Mouse (Mus musculus) left cerebral cortex, postnatal 25 days (tissue): ENCODE measurements around the gene Capn5. TPM values are rescaled to one million over a fixed set of nuclear protein-coding genes. Genes with fewer than 3 reads are reported as not detected.

ENCODE experiments used
- DNase-seq, 2 experiments: peaks; one replicate each; pipeline ENCODE4 v3.0.0; 2022; ENCODE audit warnings: low spot score in 2 of 2, mixed read lengths in 1 of 2
- intact Hi-C: fragments of 180-260 bp; cut with DNase I; formaldehyde crosslinking; loops from one replicate; pipeline ENCODE4 v1.15.1; 2025
- total RNA-seq, 2 experiments: library from RNA; stranded (reverse); gene quantifications; 2 replicates each; pipeline ENCODE4 v1.2.3; 2021

Capn5 gene
- total RNA-seq, 2 experiments from 2014 or later = 33.4 to 37.9 TPM

DNA sequence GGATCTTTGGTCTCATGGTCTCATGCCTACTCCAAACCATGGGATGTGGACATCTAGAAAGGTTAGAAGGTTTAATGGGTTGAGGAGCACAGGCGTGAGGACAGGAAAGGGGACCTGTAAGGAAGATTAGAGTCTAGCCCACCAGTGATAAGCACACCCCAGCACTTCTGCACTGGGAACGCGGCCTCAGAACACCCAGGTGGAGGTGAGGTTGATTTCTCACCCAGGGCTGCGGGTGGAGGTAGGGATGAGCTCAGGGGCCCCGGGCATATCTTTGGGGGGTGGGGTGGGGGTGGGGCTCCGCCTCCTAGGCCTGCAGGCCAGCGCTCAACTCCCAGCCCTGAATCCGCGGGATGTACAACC is 527 bp downstream of the Capn5 start:
- intact Hi-C loops = no loop called here
- no peak for DNase-seq

DNA sequence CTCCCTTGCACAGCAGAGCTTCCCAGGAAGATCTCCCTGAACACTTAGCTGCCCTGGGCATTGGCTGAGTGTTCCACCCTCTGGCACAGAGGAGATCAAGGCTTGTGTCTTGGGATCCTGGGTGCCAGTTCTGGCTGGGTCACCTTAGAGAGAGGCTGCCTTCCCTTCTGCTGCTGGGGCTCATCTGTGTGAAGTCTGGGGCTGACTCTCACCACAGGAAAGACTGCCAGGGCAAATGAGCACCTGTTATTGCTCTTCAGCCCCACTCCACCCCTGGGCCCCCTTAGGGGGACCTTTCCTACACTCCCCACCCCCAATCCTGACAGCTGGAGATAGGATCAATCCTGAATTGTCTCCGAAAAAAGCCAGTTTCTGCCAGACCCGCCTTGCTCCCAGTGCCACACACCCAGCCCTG is 996 bp downstream of the Capn5 start:
- intact Hi-C loops = no loop called here
- DNase-seq = no peak

DNA sequence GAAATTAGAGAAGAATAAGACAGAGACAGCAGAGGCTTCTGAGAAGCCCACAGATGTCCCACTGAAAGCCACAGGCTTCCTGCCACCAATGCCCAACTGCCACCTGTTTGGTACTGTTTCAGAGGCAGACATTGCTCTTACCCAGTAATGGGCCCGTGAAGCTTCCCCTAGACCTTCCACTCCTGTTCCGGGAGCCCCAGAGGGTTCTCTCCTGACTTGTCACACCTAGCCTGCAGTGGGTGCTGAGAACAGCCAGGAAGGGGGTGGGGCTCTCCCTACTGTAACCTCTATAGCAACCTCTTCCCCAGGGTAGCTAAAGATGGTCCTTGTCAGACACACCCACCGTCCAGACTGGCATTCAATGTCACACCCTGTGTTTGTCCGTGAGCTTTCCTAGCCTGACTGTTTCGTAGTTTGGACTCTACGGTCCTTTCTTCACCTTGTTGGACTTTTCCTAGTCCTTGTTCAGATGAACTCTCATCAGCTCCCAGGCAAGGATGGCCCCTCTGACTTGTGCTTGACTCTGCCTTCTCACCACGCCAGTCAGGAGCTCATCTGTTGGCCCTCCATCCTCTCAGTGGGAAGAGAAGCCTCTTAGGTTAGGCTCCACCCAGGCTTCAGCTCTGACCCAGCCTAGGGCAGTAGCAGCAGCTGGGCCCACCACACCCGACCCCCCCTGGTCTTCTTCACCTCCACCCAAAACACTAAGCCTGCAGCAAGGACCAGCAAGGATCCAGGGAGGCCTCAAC is 1.6 kb downstream of the Capn5 start:
- DNase-seq = no peak
- intact Hi-C loops = no loop called here

DNA sequence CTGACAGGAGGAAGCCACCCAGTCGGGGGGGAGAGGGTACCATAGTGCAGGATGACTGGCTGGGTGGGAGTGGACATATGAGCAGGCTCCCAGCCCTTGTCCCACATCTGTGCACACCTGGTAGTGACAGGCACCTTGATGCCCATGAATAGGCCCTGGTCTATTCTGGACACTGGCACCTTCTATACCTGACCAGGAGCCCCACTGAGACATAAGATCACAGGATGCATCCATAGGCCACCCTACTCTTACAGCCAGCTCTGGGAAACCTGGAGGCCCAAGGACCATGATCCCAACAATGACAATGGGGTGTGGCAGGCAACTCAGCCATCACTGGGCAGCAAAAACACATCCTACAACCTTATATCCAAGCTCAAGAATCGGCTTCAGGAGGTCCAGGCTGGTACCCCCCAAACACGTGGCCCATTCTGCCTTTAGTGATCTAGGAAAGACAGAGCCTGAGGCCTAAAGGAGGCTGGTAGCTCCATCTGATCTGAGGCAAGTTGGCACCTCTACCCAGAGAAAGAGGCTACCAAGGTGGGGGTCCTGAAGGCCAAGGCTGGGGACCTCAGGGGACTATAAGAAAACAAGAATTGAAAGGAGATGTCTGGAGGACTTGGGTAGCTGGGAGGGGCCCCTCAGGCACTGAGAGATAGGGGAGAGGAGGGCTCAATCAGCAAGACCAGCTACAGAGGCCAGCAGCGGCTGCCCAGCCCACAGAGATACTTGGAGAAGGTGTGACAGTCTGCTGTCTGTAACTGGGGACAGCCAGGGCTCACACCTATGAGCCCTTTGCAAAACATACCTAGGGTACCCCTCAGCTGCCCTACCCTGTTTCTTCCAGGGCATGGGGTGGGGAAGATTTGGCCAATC is 3.0 kb downstream of the Capn5 start:
- intact Hi-C loops = no loop called here
- no peak for DNase-seq

DNA sequence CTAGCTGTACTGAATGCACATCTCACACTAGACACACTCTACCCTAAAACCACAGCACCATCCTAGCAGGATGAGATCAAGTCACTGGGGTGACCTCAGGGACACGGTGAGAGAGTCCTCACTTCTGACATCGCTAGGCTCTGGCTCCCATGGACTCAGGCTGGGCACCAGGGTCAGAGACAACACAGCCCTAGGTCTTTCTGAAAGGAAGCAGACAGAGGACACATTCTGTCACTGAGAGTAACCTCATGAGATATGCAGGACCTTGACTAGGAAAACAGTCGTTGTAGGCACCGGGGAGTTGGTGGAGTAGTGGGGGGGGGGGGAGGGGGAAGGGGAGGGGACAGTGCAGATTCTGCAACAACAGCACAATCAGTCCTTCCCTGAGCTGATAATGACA is 4.7 kb downstream of the Capn5 start:
- no peak for DNase-seq
- intact Hi-C loops = no loop called here

DNA sequence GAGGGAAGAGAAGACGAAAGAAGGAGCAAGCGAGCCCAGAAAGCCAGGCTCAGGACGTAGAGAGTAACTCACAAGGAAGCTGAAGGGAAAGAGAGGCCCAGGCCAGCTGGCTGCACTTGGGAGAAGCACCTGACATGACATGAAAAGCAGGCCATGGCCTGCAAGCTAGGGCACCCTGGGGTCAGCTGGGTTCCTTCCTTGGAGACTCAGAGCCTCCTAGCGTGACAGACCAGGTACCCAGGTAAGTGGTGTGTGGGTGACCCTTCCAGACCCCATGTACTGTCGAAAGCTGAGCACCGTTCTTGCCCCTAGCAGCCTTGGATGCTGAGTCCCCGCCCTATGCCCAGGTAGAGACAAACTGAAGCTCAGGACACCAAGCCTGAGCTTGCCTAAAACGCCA is 5.4 kb downstream of the Capn5 start:
- no peak for DNase-seq
- intact Hi-C loops = no loop called here

DNA sequence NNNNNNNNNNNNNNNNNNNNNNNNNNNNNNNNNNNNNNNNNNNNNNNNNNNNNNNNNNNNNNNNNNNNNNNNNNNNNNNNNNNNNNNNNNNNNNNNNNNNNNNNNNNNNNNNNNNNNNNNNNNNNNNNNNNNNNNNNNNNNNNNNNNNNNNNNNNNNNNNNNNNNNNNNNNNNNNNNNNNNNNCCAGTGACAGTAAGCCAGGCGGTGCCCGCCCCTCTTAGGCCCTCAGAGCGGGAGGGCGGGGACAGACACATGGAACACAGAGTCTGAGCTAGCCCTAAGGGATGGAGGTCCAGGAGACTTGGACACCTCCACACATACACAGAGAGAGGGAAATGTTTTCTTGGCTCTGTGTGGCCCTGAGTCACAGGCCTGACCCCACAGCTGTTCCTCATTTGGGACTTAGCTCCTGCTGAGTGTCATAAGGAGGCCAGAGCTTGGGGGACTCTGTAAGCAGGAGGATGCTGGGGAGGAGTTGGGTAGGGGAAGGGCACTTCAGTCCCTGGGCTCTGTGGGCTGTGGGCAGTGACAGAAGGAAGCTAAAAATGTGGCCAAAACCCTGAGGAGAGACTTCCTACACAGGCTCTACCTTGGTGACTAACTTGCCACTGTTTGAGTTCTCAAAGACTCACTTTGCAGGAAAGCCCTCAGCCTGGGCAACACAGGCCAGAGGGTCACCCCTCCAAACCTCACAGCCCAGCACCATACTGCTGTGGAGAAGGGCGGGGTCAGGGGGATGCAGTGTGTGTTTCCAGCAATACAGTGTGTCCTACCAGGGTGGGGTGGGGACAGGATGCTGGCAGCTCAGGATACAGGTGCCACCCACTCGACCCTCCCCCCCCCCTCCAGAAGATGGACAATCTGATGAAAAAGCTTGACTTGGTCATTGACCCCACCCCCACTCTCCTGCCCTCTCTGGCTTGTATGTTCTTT is 6.7 kb downstream of the Capn5 start:
- intact Hi-C loops = no loop called here
- peak in 1 of 2 experiments; percentile 70 for DNase-seq

DNA sequence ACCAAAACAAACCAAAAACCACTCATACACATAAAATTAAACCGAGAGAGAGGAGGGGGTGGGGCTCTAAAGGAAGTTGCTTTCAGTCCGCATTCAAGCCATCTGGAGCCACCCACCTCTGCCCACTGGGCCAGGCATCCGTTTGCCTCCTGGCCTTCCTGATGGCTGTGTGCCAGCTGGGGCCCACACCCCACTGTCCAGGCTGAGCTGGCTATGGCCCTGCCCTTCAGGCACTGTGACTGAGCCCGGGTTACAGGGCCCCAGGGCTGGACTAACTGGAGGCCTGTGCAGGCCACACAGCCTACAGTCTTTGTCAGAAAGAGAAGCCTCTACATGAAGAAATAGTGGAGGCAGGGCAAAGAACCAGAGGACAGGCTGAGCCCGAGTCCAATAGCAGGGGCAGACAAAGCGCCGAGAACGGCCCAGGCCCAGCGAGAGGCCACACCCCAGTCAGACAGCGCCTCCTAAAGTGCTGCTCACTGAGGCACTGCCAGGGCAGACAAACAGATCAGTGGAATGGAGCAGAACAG is 13.0 kb downstream of the Capn5 start:
- intact Hi-C loops = no loop called here
- DNase-seq = no peak

DNA sequence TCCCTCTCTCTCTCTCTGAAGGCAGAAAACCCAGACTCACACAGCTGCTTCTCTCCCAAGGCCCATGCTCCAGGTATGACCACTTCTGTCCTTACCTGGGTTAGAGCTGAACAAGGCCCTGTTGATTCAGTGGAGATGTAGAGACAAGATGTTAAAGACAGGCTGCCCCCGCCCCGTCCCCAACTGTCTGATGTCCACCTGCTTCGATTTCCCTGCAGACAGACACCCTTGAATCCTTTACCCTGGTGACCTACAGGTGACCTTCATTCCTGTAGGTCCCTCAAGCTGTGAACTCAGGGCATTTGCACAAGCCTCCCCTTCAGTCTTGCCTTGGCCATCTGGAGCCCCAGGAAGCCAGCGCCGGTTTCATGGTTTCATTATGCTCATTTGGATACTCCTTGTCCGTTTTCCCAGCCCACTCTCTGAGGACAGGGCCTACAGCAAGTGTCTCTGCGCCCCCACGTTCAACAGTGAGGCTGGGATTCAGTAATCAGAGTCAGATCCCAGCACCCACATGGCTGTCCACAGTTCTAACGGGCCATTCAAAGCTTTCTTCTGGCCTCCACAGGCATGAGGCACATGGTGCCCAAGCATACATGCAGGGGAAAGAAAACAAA is 13.6 kb downstream of the Capn5 start:
- no peak for DNase-seq
- intact Hi-C loops = no loop called here

DNA sequence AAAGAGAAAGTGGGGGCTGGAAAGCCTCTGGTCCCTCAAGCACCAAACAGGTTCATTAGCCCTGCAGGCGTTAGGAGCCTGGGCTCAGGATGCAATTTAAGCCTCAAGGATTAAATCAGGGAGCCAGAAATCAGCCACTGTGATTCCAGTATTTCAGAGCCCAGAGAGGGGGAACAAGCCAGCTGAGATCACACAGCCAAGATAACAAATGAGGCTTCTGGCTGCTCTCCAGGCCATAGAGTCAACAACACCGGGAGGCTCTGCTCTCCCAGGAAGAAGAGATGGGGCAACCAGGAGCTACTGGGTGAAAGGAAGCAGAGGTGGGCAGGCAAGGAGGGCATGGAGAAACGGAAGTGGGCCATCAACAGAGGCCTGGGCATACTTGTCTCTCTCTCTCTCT is 14.4 kb downstream of the Capn5 start:
- intact Hi-C loops = no loop called here
- no peak for DNase-seq

DNA sequence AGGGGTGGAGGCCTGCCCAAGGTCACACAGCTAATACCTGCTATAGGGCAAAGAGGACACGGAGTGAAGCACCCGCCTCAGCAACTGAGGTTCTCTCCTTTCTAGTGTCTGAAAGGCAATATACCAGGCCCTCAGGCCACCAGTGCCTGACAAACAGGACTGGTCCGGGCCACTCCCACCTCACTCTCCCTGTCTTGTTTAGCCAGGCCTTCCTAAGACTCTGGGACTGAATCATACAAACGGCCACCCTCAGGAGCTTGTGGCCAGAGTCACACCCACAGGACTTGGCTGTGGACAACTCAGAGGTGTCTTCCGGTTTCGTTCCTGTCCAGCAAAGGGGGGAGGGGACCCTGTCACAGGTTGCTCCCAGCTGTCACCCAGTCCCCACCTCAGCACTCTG is 15.8 kb downstream of the Capn5 start:
- intact Hi-C loops = no loop called here
- no peak for DNase-seq

DNA sequence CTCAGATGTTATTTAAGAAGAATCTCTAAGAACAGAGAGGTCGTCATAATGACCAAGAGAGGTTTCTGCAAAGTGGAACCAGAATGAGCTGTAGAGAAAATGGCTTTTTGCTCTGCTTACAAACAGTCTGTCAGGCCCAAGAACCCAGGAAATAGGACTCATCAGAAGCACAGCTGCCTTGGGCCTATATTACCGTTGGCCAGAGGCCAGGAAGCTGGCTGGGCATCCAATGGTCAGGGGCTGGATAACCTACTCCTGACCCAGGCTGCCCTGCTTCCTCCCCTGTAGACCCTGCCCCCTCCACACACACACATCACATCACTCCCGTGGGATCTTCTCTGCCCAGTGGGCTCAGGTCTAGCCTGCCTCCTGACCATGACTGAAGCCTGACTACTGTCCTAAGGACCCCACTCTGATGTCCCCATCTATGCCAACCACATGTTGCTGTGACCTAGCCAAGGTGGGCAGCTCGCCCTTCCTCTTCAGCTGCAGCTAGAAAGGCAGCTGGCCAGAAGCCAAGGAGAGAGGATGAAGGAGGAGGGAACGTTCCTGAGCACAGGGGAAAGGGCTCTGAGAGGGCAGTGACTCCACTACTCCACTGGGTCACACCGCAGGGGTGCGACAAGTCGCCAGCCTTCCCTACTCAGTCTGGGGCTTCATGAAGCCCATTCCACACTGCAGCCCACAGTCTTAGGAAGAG is 17.9 kb downstream of the Capn5 start:
- DNase-seq = no peak
- intact Hi-C loops = no loop called here

DNA sequence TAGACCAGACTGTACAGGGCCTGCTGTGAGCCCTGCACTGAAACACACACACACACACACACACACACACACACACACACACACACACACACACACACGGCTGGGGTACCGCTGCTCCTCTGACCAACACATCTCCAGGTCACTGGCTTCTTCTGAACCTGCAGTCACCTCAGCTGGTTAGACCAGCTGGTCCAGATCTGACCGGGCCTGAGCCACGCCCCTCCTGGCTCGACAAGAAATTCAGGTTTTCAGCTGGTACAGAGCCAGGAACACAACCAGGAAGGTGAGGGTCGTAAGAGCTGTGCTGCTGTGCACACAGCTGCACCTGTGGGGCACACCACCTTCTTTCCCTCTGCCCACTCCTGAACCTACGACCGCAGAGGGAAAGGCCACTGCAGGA is 19.6 kb downstream of the Capn5 start:
- DNase-seq = no peak
- intact Hi-C loops = loop anchor here (5.0 kb wide), 1 partner anchor 289 kb away; no protein-coding TSS in a partner anchor

DNA sequence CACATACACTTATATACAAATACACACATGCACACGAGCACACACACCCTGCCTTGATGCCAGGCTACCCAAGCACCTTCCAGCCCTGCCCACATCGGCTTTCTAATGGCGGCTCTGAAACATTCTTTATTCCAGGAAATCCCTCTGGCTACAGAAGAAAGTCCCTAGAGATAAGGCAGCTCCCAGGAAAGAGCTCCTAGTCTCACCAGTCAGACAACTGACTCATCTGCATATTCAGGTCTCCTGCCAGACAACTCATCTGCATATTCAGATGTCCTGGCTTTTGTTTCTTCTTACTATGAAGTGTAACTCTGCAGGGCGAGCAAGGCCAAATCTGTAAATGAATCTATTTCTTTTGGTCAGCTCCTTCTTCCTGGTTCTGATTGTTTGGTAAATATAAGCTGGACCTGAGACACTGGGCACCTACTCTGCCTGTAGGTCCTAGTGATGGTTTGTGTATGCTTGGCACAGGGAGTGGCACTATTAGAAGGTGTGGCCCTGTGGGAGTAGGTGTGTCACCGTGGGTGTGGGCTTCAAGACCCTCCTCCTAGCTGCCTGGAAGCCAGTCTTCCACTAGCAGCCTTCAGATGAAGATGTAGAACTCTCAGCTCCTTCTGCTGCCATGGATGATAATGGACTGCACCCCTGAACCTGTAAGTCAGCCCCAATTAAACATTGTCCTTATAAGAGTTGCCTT is 20.3 kb downstream of the Capn5 start:
- peak in 1 of 2 experiments; percentile 60 for DNase-seq
- intact Hi-C loops = loop anchor here (5.0 kb wide), 1 partner anchor 290 kb away; no protein-coding TSS in a partner anchor

DNA sequence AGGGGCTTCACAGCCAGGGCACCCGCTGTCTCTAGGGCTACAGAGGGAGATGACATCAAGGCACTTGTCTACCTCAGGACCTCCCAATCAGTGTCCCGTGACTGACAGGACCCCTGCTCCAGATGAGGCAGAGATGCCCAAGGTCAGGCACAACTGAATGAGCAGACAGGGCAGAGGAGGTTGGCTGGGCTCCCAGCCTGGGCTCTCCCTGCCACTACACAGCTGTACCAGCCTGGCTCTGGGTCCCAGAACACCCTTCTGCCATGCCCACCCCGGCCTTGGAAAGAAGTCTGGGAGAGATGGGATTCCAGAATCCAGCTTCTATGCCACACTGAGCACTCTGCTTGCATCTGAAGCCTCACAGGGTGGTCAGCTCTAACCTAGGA is 21.8 kb downstream of the Capn5 start:
- DNase-seq = no peak
- intact Hi-C loops = loop anchor here (5.0 kb wide), 1 partner anchor 291 kb away; no protein-coding TSS in a partner anchor

DNA sequence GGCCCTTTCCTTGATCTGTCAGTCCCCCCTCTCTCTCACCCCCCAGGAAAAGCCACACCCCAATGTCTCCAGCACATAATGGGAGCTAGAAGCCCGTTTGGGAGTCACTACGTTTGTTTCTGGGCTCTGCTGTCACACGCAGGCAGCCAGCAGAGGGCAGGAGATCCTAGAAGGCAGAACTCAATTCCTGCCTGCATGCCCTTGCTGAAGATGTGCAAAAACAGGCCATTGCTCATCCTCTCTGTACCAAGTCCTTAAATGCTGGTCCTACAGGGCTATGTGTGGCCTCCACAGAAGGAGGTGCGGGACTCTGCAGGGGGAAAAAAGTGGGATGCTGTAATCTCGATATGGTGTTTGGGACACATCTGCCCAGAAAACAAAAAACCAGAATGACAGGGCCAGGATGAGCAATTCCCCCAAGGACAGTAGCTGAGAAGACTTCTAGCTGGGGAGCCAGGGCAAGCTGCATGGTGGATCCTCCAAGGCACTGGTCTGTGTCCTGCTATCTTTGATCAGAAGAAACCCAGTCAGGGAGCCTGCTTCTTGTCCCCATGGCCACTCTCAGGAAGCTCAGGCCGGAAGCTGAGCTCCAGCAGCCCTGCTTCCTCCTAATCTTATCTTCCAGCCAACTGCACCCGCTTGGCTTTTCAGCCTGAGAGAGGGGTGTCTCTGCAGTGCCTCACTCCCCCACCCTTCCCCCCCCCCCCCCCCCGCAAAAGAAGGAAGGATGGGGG is 22.4 kb downstream of the Capn5 start:
- intact Hi-C loops = loop anchor here (2.0 to 5.0 kb wide), 3 partner anchors 37 to 292 kb away; no protein-coding TSS in a partner anchor
- peak; percentile 63 to 75 for DNase-seq

DNA sequence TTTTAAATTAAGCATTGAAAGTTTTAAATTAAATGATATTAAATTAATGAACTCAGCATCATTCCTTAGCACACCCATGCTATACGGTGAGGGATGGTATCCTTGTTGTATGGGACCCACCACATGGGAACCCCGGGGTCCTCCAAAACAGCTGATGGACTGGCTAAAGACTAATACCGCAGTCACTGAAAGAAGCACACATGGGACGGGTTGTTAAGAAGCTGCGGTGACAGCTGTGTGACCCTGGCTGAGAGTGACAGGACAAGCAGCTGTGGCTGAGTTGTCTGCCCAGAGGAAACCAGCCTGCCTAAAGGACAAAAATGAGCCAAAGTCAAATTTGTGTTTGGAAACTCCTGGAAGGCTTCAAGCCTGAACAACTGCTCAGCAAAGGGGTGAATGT is 24.2 kb downstream of the Capn5 start:
- DNase-seq = no peak
- intact Hi-C loops = loop anchor here (2.0 kb wide), 2 partner anchors 39 to 187 kb away; no protein-coding TSS in a partner anchor
